Mouse (Mus musculus): ENCODE results near the gene Foxq1. TPM values are rescaled to one million over a fixed set of nuclear protein-coding genes. Genes with fewer than 3 reads are reported as not detected.
A peak's percentile ranks its signal among the peaks of the same experiment; 100 is the strongest.

Gene Foxq1
- polyA plus RNA-seq, 1 experiment from 2014 or later, result 0.19 TPM

GRCm38 (mm10) chr13:31556964-31557767, 1.2 kb downstream of the Foxq1 start:
- no peak overlapping the region for H3K27ac ChIP-seq
- H3K36me3 ChIP-seq, result no peaks in the 10 kb centered on the region
- peaks cover 31% of the 10 kb centered on the region for H3K4me1 ChIP-seq
- H3K27me3 ChIP-seq (ENCODE audit: insufficient read depth, poor library complexity, severe bottlenecking), result peaks cover 86% of the 10 kb centered on the region
- no peak for DNase-seq (ENCODE audit: low spot score)
- no peaks in the 10 kb centered on the region for H3K9me3 ChIP-seq
- peak overlapping the region; percentile 74 for H3K4me3 ChIP-seq
- 6% methylated on average over 24 of the region's 24 CpGs for WGBS

DNA sequence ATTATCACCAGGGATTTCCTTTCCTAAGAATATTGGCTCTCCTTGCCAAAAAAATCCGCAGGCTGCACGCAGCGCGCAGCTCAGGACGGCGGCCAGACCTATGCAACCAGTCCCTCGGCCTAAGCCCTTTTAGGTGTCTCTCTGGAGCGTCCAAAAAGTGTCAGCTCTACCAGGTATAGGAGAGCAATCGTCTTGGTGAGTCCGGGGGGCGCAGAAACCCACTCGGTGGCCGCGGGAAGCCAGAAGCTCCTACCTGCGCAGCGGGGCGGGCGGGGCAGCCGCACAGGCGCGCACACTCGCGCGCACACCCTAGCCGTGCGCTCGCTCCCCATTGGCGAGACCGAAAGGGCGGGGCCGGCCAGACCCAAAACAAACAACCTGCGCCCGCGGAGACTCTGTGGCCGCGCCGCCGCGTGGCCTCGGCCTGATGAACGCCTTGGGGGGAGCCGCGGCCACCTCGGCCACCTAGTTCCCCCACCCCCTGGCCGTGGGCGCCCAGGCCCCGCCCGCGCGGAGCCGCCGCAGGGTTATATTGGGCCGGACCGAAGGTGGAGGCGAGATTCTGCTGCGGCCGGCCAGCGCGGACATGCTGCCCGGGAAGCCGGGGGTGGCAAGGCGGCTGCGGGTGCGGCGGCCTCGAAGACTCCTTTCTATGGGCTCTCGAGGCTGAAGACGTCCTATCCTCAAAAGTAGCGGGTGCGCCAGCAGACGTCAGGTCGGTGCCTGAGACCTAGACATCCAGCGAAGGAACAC, 2.0 kb downstream of the Foxq1 start:
- WGBS, result under 1% methylated on average over 73 of the region's 73 CpGs
- H3K4me3 ChIP-seq, result peak overlapping the region; percentile 74
- no peaks in the 10 kb centered on the region for H3K9me3 ChIP-seq
- H3K27me3 ChIP-seq (ENCODE audit: insufficient read depth, poor library complexity, severe bottlenecking), result peaks cover 94% of the 10 kb centered on the region
- H3K27ac ChIP-seq, result 0 out of 2 replicates have a peak overlapping the region, but pooled peaks have one; percentile 56
- peaks cover 31% of the 10 kb centered on the region for H3K4me1 ChIP-seq
- H3K36me3 ChIP-seq, result no peaks in the 10 kb centered on the region
- DNase-seq (ENCODE audit: low spot score), result no peak

DNA sequence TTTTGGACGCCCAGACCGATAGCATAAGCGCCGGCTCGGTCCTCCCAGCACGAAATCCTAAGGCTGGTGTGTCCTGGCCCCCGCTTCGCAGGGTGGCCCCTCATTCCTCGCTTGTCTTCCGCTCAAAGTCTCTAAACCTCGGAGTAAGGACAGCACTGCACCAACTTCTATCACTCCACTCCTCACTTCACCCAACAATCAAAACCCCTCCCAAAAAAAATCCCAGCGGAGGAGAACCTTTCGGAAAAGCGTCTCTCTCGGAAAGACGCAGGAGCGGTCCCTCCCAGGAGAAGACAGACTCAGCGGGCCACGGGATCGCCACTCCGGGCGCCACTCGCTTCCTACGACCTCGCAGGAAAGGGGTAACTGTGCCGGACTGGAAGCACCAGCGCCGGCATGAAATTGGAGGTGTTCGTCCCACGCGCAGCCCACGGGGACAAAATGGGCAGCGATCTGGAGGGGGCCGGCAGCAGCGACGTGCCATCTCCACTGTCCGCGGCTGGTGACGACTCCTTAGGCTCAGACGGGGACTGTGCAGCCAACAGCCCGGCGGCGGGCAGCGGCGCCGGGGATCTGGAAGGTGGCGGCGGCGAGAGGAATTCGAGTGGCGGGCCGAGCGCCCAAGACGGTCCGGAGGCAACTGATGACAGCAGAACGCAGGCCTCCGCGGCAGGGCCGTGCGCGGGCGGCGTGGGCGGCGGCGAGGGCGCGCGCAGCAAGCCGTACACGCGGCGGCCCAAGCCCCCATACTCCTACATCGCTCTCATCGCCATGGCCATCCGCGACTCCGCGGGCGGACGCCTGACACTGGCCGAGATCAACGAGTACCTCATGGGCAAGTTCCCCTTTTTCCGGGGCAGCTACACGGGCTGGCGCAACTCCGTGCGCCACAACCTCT, 2.8 kb downstream of the Foxq1 start, which contains the start of gene A530084C06Rik:
TSS of gene A530084C06Rik (minus strand) at position 813 of the 898 bp plus-strand sequence.
- Histone ChIP-seq H3K4me3 (peak within 1 kb of the TSS; percentile 74), H3K27ac (0 out of 2 replicates have a peak within 1 kb of the TSS, but pooled peaks have one; percentile 56), H3K36me3 (no peaks in the 10 kb centered on the region), H3K27me3 (ENCODE audit: insufficient read depth, poor library complexity, severe bottlenecking) (peaks cover 98% of the 10 kb centered on the region), H3K9me3 (no peaks in the 10 kb centered on the region), H3K4me1 (peaks cover 31% of the 10 kb centered on the region)
- WGBS, result under 1% methylated on average over 88 of the region's 88 CpGs
- no peak for DNase-seq (ENCODE audit: low spot score)

GRCm38 (mm10) chr13:31559419-31560144, 3.6 kb downstream of the Foxq1 start:
- Histone ChIP-seq H3K4me3 (peak overlapping the region; percentile 74), H3K4me1 (peaks cover 33% of the 10 kb centered on the region), H3K36me3 (no peaks in the 10 kb centered on the region), H3K9me3 (no peaks in the 10 kb centered on the region), H3K27me3 (ENCODE audit: insufficient read depth, poor library complexity, severe bottlenecking) (peaks cover 94% of the 10 kb centered on the region), H3K27ac (0 out of 2 replicates have a peak overlapping the region, but pooled peaks have one; percentile 7)
- WGBS, result under 1% methylated on average over 92 of the region's 92 CpGs
- DNase-seq (ENCODE audit: low spot score), result no peak

GRCm38 (mm10) chr13:31564394-31564793, 8.5 kb downstream of the Foxq1 start:
- Histone ChIP-seq H3K27me3 (ENCODE audit: insufficient read depth, poor library complexity, severe bottlenecking) (peaks cover 87% of the 10 kb centered on the region), H3K4me1 (peaks cover 28% of the 10 kb centered on the region), H3K36me3 (no peaks in the 10 kb centered on the region), H3K4me3 (no peak overlapping the region), H3K9me3 (no peaks in the 10 kb centered on the region), H3K27ac (no peak overlapping the region)
- WGBS, result 44% methylated on average over 6 of the region's 6 CpGs
- no peak for DNase-seq (ENCODE audit: low spot score)

- Histone ChIP-seq H3K27me3 (ENCODE audit: insufficient read depth, poor library complexity, severe bottlenecking) (peaks cover 80% of the 10 kb centered on the region), H3K27ac (no peak overlapping the region), H3K4me1 (peaks cover 21% of the 10 kb centered on the region), H3K36me3 (no peaks in the 10 kb centered on the region), H3K9me3 (no peaks in the 10 kb centered on the region), H3K4me3 (no peak overlapping the region)
- no peak for DNase-seq (ENCODE audit: low spot score)
- WGBS, result 77% methylated on average over 8 of the region's 8 CpGs
Observed at GRCm38 (mm10) chr13:31567099-31567498, 11.2 kb downstream of the Foxq1 start.

- H3K36me3 ChIP-seq, result no peaks in the 10 kb centered on the region
- no peak for DNase-seq (ENCODE audit: low spot score)
- no peak overlapping the region for H3K4me3 ChIP-seq
- no peak overlapping the region for H3K27ac ChIP-seq
- H3K4me1 ChIP-seq, result peaks cover 21% of the 10 kb centered on the region
- 71% methylated on average over 6 of the region's 6 CpGs for WGBS
- H3K9me3 ChIP-seq, result no peaks in the 10 kb centered on the region
- peaks cover 74% of the 10 kb centered on the region for H3K27me3 ChIP-seq (ENCODE audit: insufficient read depth, poor library complexity, severe bottlenecking)
Observed at GRCm38 (mm10) chr13:31567617-31568294, 11.8 kb downstream of the Foxq1 start.

DNA sequence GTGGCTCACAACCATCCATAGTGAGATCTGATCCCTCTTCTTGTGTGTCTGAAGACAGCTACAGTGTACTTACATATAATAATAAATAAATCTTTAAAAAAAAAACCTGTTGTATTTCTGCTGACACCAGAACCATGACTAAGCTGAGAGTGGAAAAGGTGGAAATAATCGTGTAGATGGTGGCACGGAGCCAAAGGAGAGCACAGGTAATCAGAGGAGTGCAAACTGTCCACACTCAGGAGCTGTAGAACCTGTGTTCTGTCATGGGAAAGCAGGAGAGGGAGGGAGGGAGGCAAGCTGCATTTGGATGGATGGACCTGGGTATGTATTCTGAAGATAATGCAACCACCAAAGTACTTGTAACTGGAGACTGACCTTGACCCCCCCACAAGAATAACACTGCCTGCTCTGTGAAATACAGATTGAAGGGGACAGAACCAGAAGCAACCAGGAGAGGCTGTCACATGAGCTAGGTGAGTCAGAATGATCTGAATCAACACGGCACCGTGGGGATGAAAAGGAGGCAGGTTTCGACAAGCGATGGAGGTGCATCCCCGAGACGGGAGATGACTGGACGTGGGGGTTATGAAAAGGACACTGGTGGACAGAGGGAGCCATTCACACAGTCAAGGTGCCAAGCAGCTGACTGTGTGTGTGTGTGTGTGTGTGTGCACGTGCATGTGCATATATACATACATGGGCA, 17.0 kb downstream of the Foxq1 start:
- Histone ChIP-seq H3K4me3 (no peak overlapping the region), H3K27me3 (ENCODE audit: insufficient read depth, poor library complexity, severe bottlenecking) (peaks cover 61% of the 10 kb centered on the region; the same call in 1 of the 2 replicates), H3K9me3 (no peaks in the 10 kb centered on the region), H3K27ac (no peak overlapping the region), H3K36me3 (no peaks in the 10 kb centered on the region), H3K4me1 (no peaks in the 10 kb centered on the region; the same call in 1 of the 2 replicates)
- no peak for DNase-seq (ENCODE audit: low spot score)
- WGBS, result 79% methylated on average over 10 of the region's 10 CpGs

DNA sequence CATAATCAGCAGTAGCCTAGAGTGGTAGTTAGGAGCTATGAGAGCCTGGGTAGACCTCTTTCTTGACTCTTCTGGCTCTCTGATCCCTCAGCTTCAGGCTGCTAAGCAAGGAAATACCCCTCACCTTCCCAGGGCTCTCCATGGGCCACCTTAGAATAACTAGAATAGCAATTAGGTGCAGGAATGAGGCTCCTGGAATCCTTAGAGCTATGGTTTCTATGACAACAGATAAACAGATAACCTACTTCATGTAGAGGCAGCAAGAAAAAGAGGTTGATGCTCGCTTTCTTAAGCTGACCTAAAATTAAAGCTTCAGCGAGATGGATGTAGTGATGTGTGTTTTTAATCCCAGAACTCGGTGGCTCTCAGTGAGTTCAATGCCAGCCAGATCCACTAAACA, 18.7 kb downstream of the Foxq1 start:
- Histone ChIP-seq H3K4me1 (no peaks in the 10 kb centered on the region), H3K9me3 (no peaks in the 10 kb centered on the region), H3K36me3 (no peaks in the 10 kb centered on the region), H3K27ac (no peak overlapping the region), H3K27me3 (ENCODE audit: insufficient read depth, poor library complexity, severe bottlenecking) (peaks cover 59% of the 10 kb centered on the region), H3K4me3 (no peak overlapping the region)
- no peak for DNase-seq (ENCODE audit: low spot score)
- 83% methylated on average over 3 of the region's 3 CpGs for WGBS

- Histone ChIP-seq H3K27me3 (ENCODE audit: insufficient read depth, poor library complexity, severe bottlenecking) (peaks cover 54% of the 10 kb centered on the region), H3K4me3 (no peak overlapping the region), H3K36me3 (no peaks in the 10 kb centered on the region), H3K4me1 (no peaks in the 10 kb centered on the region), H3K27ac (no peak overlapping the region), H3K9me3 (no peaks in the 10 kb centered on the region)
- no peak for DNase-seq (ENCODE audit: low spot score)
- WGBS, result 75% methylated on average over 4 of the region's 4 CpGs
Observed at GRCm38 (mm10) chr13:31576696-31577095, 20.8 kb downstream of the Foxq1 start.

- Histone ChIP-seq H3K36me3 (no peaks in the 10 kb centered on the region), H3K4me3 (no peak overlapping the region), H3K4me1 (no peaks in the 10 kb centered on the region), H3K27me3 (ENCODE audit: insufficient read depth, poor library complexity, severe bottlenecking) (peaks cover 54% of the 10 kb centered on the region), H3K27ac (0 out of 2 replicates have a peak overlapping the region, but pooled peaks have one; percentile 22), H3K9me3 (no peaks in the 10 kb centered on the region)
- 50% methylated on average over 6 of the region's 6 CpGs for WGBS
- no peak for DNase-seq (ENCODE audit: low spot score)
Observed at GRCm38 (mm10) chr13:31577576-31577975, 21.6 kb downstream of the Foxq1 start.
